Mouse (Mus musculus): ENCODE results near the gene Gm4881.

- TF ChIP-seq TAL1 (conservative IDR thresholded peaks at IDR 0.05; ENCODE audit: low read depth, low read length) (no peak), CTCF (IDR thresholded peaks at IDR 0.05; ENCODE audit: low read depth, low read length) (no peak), GATA1 (IDR thresholded peaks at IDR 0.05; ENCODE audit: borderline replicate concordance, low read length) (no peak), POLR2AphosphoS5 (IDR thresholded peaks at IDR 0.05; ENCODE audit: insufficient replicate concordance, low read depth, low read length) (no peak)
These were observed 10.2 kb upstream of the Gm4881 start for GRCm38 (mm10) chr7:24954450-24954849.
